Mouse (Mus musculus) stomach, postnatal 0 days (tissue): ENCODE results near the gene Baiap2. TPM values are rescaled to one million over a fixed set of nuclear protein-coding genes. Genes with fewer than 3 reads are reported as not detected.
A peak's percentile ranks its signal among the peaks of the same experiment; 100 is the strongest.

ENCODE experiments used
- ATAC-seq: fragments of 200-750 bp; cut with Nextera tagmentation; 2 replicates; pipeline ENCODE4 v1.8.0; 2017; ENCODE audit not compliant: low FRiP score, low TSS enrichment
- DNase-seq: peaks from one replicate; pipeline ENCODE4 v3.0.0-alpha.2; 2016; ENCODE audit warnings: low spot score
- H3K27ac ChIP-seq: fragments of 300-500 bp; sonication (generic); replicated peaks from 2 replicates; pipeline ENCODE4 v1.5.1; 2014; ENCODE audit warnings: mild to moderate bottlenecking, control low read depth
- H3K27me3 ChIP-seq: fragments of 300-500 bp; sonication (generic); 2 replicates; pipeline ENCODE4 v1.6.1; 2014; ENCODE audit warnings: low read length; ENCODE audit not compliant: control insufficient read depth, insufficient read depth
- H3K36me3 ChIP-seq: fragments of 300-500 bp; sonication (generic); 2 replicates; pipeline ENCODE4 v1.6.1; 2014; ENCODE audit warnings: low read length, mixed read lengths; ENCODE audit not compliant: control insufficient read depth, insufficient read depth
- H3K4me1 ChIP-seq: fragments of 300-500 bp; sonication (generic); replicated peaks from 2 replicates; pipeline ENCODE4 v1.6.1; 2014; ENCODE audit warnings: antibody characterized with exemption; ENCODE audit not compliant: control insufficient read depth, insufficient read depth
- H3K4me2 ChIP-seq: fragments of 300-500 bp; sonication (generic); replicated peaks from 2 replicates; pipeline ENCODE4 v1.6.1; 2014; ENCODE audit warnings: low read depth, mild to moderate bottlenecking, control low read depth, moderate library complexity
- H3K4me3 ChIP-seq: fragments of 300-500 bp; sonication (generic); 2 replicates; pipeline ENCODE4 v1.5.1; 2014; ENCODE audit warnings: low read depth, low read length, control low read depth
- H3K9ac ChIP-seq: fragments of 300-500 bp; sonication (generic); 2 replicates; pipeline ENCODE4 v1.6.1; 2014; ENCODE audit warnings: mild to moderate bottlenecking, low read length, control low read depth, mixed read lengths
- H3K9me3 ChIP-seq: fragments of 300-500 bp; sonication (generic); 2 replicates; pipeline ENCODE4 v1.6.1; 2016; ENCODE audit warnings: low read length; ENCODE audit not compliant: control insufficient read depth
- CTCF ChIP-seq: IDR thresholded peaks from 2 replicates; pipeline ENCODE4 v1.5.1; 2016; ENCODE audit warnings: antibody characterized with exemption, low read depth, mild to moderate bottlenecking, moderate library complexity
- EP300 ChIP-seq: optimal IDR thresholded peaks from 2 replicates; pipeline ENCODE3; 2016; ENCODE audit warnings: antibody characterized with exemption
- WGBS: fragments of 180-500 bp; shearing (Covaris S2); extraction: QIAGEN DNeasy Blood & Tissue Kit; methylation state at CpG from one replicate; pipeline ENCODE4 v1.1.7; 2014; 5-methylcytosine and 5-hydroxymethylcytosine counted together
- polyA plus RNA-seq: library from polyadenylated mRNA; unstranded; fragments of >200 nt; fragmentation: Nextera tagmentation; extraction: Ambion mirVana; gene quantifications from 2 replicates; pipeline ENCODE4 v1.2.1, GENCODE M21; 2015

Gene Baiap2
- polyA plus RNA-seq, 1 experiment from 2014 or later = 35.1 TPM

DNA sequence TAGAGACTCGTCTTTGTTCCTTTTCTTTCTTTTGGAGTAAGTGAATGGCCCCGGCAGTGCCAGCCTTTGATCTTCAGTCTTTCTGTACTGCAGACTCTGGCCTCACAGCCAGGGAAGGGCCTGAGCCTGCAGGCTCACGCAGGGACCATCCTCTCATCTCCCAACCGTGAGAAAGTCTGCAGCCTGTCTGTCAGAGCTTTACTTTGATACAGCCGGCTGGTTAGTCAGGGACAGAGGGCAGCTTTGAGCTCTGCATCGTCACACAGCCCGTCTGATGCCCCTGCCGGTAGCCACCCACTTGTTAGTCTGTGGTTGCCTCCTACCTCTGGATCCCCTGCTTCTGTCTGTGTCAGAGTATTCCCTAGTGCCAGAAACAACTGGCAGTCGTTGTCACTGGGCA, 22.5 kb downstream of the Baiap2 start:
- Histone ChIP-seq H3K9me3 (no peaks in the 10 kb centered on the region), H3K27me3 (no peaks in the 10 kb centered on the region), H3K4me3 (no peak overlapping the region), H3K4me2 (no peak overlapping the region), H3K9ac (no peak overlapping the region), H3K4me1 (no peaks in the 10 kb centered on the region), H3K27ac (no peak overlapping the region), H3K36me3 (peaks cover 11% of the 10 kb centered on the region; the same call in 1 of the 2 replicates)
- WGBS = 42% methylated on average over 9 of the region's 9 CpGs
- no peak for DNase-seq
- TF ChIP-seq CTCF (no peak), EP300 (no peak)
- no peak for ATAC-seq

DNA sequence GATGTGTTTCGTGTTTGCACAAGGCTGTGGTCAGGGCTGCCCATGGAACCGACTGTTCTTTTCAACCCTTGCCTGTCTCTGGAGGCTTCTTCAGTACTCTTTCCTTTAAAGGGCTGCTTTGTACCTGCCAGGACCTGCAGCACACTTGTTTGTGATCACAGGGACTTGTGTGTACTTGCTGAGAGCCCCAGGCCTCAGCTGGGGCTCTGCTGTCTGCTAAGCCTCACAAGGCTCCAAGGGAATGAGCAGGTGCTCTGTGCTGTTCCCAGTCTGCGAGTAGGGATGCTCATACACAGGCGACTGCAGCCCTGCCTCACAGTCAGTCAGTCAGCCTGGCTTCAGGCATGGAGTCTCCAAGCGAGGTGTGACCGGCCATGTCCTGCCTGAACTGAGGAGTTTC, 23.7 kb downstream of the Baiap2 start:
- H3K4me3 ChIP-seq = no peak overlapping the region
- H3K27ac ChIP-seq = no peak overlapping the region
- H3K4me1 ChIP-seq = no peaks in the 10 kb centered on the region
- TF ChIP-seq EP300 = no peak
- TF ChIP-seq CTCF = no peak
- no peak overlapping the region for H3K4me2 ChIP-seq
- H3K36me3 ChIP-seq = peaks cover 8% of the 10 kb centered on the region; the same call in 1 of the 2 replicates
- H3K9me3 ChIP-seq = no peaks in the 10 kb centered on the region
- H3K27me3 ChIP-seq = no peaks in the 10 kb centered on the region
- no peak for DNase-seq
- ATAC-seq = no peak
- 79% methylated on average over 6 of the region's 6 CpGs for WGBS
- no peak overlapping the region for H3K9ac ChIP-seq

DNA sequence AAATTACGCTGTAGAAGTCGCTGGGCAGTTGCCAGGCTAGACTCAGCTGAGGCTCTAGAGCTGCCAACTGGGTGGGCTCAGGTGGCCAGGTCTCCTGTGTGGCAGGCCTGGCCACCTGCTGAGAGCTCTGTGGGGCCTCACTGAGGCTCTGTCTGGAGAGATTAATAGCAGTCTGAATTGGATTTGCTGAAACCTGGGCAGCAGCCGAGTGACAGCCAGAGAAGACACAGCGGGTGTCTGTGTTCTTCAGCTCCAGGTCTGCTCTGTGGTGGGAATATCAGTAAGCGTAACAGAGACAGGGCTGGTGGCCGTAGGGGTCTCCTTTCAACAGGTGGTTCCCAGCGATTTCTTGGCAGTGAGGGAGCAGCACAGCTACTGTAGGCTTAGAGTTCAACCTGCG, 24.8 kb downstream of the Baiap2 start:
- TF ChIP-seq EP300 (no peak), CTCF (no peak)
- Histone ChIP-seq H3K27me3 (no peaks in the 10 kb centered on the region), H3K4me3 (no peak overlapping the region), H3K36me3 (peaks cover 5% of the 10 kb centered on the region; the same call in 1 of the 2 replicates), H3K4me1 (no peaks in the 10 kb centered on the region), H3K9ac (no peak overlapping the region), H3K9me3 (no peaks in the 10 kb centered on the region), H3K27ac (no peak overlapping the region), H3K4me2 (no peak overlapping the region)
- WGBS = 80% methylated on average over 8 of the region's 8 CpGs
- ATAC-seq (no peak), DNase-seq (no peak)

DNA sequence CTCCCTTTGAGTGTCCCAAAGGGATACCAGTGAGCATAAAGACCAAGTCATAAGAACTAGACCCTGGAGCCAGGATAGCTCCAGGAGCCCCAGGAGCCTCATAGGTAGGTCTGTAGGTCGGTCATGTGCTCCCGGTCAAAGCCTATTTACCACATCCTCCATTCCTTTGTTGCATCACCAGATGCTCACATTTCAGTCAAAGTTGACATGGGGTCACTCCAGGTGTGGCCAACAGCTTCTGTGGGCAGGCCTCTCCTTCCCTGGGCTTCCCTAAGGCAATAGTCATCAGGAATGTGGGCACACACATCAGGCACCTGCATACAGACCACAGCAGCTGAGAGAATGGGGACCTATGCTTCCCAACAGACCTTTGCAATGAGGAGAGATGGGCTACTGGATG, 25.3 kb downstream of the Baiap2 start:
- TF ChIP-seq CTCF = no peak
- Histone ChIP-seq H3K4me1 (no peaks in the 10 kb centered on the region), H3K4me3 (no peak overlapping the region), H3K27me3 (no peaks in the 10 kb centered on the region), H3K9ac (no peak overlapping the region), H3K9me3 (no peaks in the 10 kb centered on the region), H3K4me2 (no peak overlapping the region), H3K27ac (no peak overlapping the region), H3K36me3 (peaks cover 5% of the 10 kb centered on the region; the same call in 1 of the 2 replicates)
- DNase-seq = no peak
- ATAC-seq = no peak; the same call in 1 of the 2 replicates
- WGBS = 83% methylated on average over 2 of the region's 2 CpGs

DNA sequence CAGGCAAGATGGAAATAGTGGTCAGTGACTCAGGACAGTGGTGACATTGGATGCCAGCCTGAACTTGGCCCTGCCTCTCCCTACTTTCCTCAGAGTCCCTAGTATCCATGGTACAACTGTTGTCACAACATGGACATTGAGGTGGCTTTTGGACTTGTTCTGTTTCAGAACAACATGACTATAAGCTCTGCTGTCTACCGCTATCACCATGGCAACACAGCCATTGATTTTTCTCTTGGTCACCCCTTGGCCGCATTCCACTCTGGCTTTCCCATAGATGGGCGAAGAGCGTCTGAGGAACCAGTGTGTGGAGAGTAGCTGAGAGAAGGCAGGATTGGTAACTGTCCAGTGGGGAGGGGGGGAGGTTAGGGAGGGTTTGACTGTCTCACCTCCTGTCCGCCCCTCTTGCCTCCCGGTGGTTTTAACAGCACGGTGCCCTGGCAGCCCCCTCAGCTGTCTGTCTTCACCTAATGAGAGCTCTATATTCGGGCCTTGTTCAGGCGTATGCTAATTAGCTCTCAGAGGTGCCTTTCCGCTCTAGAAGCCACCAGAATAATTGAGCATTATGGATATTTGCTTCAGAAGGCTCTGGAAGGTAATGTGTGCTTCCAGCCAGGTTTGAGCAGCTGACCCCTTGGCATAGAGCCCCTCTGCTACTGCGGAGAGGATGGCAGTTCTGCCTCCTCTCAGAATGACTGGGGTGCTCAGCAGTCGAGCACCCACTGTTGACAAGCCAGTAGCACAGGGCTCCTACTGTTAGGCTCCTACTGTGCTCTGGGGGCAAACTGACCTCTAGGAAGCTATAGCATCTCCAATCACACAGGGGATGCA, 27.7 kb downstream of the Baiap2 start:
- no peak for ATAC-seq
- Histone ChIP-seq H3K9me3 (no peaks in the 10 kb centered on the region), H3K4me2 (no peak overlapping the region), H3K27ac (no peak overlapping the region), H3K36me3 (peaks cover 2% of the 10 kb centered on the region; the same call in 1 of the 2 replicates), H3K9ac (no peak overlapping the region), H3K4me3 (no peak overlapping the region), H3K4me1 (no peaks in the 10 kb centered on the region), H3K27me3 (no peaks in the 10 kb centered on the region)
- TF ChIP-seq EP300 (no peak), CTCF (no peak)
- DNase-seq = no peak
- WGBS = 60% methylated on average over 12 of the region's 12 CpGs

DNA sequence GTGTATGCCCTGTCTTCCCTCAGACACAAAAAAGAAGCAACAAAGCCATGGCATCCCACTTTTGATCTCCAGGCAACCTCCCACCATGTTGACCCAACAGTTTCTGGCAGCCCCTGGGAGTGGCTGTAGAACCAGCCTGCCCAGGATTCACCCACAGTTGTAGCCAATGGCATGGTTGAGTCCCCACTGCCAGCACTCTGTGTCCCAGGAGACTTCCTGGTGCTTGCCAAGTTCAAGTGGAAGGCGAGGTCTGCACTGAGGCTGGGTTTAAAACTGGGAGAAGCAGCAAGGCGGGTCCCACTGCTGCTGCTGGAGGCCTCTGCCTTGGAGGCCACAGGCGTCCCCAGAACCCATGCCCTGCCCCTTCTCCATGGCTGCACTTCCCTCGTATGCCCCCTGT, 31.2 kb downstream of the Baiap2 start:
- 59% methylated on average over 4 of the region's 4 CpGs for WGBS
- no peaks in the 10 kb centered on the region for H3K4me1 ChIP-seq
- H3K9me3 ChIP-seq = no peaks in the 10 kb centered on the region
- DNase-seq (peak; percentile 59), ATAC-seq (peak; percentile 40)
- no peak overlapping the region for H3K4me2 ChIP-seq
- H3K27me3 ChIP-seq = no peaks in the 10 kb centered on the region
- H3K36me3 ChIP-seq = peaks cover 2% of the 10 kb centered on the region; the same call in 1 of the 2 replicates
- H3K9ac ChIP-seq = no peak overlapping the region
- H3K27ac ChIP-seq = peak overlapping the region; percentile 63
- peak; percentile 78 for TF ChIP-seq EP300
- no peak for TF ChIP-seq CTCF
- H3K4me3 ChIP-seq = no peak overlapping the region
